Mouse (Mus musculus) MEL (cell line): ENCODE data around the gene Dapk2. TPM values are rescaled to one million over a fixed set of nuclear protein-coding genes. Genes with fewer than 3 reads are reported as not detected.
A peak's percentile ranks its signal among the peaks of the same experiment; 100 is the strongest.

Experiments used
- DNase-seq: peaks from one replicate; pipeline ENCODE4 v3.0.0; 2011; ENCODE audit warnings: low read depth, low spot score
- H3K27ac ChIP-seq: 2 replicates; pipeline ENCODE4 v1.5.1; 2012; ENCODE audit warnings: low read depth, mild to moderate bottlenecking, control low read depth, low read length, moderate library complexity; ENCODE audit not compliant: control insufficient read depth
- H3K27me3 ChIP-seq, 2 experiments: fragments of 150-350 bp in 1 of 2; sonication (generic) in 1 of 2; 2 replicates each; pipeline ENCODE4 v1.6.1; 2012; ENCODE audit warnings: low read length in 2 of 2, mild to moderate bottlenecking in 2 of 2, improper control_type of control experiment in 1 of 2, moderate library complexity in 1 of 2; ENCODE audit not compliant: insufficient read depth in 2 of 2, control insufficient read depth in 1 of 2
- H3K36me3 ChIP-seq, 2 experiments: 2 replicates each; pipeline ENCODE4 v1.6.1; 2012 to 2014; ENCODE audit warnings: low read length in 2 of 2, improper control_type of control experiment in 1 of 2, inconsistent platforms in 1 of 2, mild to moderate bottlenecking in 1 of 2; ENCODE audit not compliant: insufficient read depth in 2 of 2, control insufficient read depth in 1 of 2
- H3K4me1 ChIP-seq, 2 experiments: fragments of 150-350 bp in 1 of 2; sonication (generic) in 1 of 2; 2 replicates each; pipeline ENCODE4 v1.6.1; 2012; ENCODE audit warnings: low read length in 2 of 2, improper control_type of control experiment in 1 of 2, mild to moderate bottlenecking in 1 of 2; ENCODE audit not compliant: insufficient read depth in 2 of 2, control insufficient read depth in 1 of 2
- H3K4me3 ChIP-seq, 2 experiments: fragments of 150-350 bp in 1 of 2; sonication (generic) in 1 of 2; 2 replicates each; pipeline ENCODE4 v1.5.1; 2012; ENCODE audit warnings: low read depth in 2 of 2, low read length in 2 of 2, mild to moderate bottlenecking in 2 of 2, moderate library complexity in 2 of 2, control low read depth in 1 of 2, improper control_type of control experiment in 1 of 2; ENCODE audit not compliant: control insufficient read depth in 1 of 2, insufficient read depth in 1 of 2
- H3K79me2 ChIP-seq: 2 replicates; pipeline ENCODE4 v1.6.1; 2012; ENCODE audit warnings: mild to moderate bottlenecking, low read length, moderate library complexity; ENCODE audit not compliant: control insufficient read depth, poor library complexity, insufficient read depth
- H3K9ac ChIP-seq: 2 replicates; pipeline ENCODE4 v1.6.1; 2012; ENCODE audit warnings: low read depth, mild to moderate bottlenecking, control low read depth, low read length, moderate library complexity; ENCODE audit not compliant: control insufficient read depth, poor library complexity, severe bottlenecking
- H3K9me3 ChIP-seq: fragments of 150-350 bp; sonication (generic); replicated peaks from 2 replicates; pipeline ENCODE4 v1.6.1; 2012; ENCODE audit warnings: mild to moderate bottlenecking, low read length, improper control_type of control experiment, moderate library complexity; ENCODE audit not compliant: insufficient read depth
- BHLHE40 ChIP-seq: IDR thresholded peaks from 2 replicates; pipeline ENCODE4 v1.6.1; 2012; ENCODE audit warnings: low read depth, mild to moderate bottlenecking, inconsistent platforms, low read length, improper control_type of control experiment, borderline replicate concordance
- CHD2 ChIP-seq: IDR thresholded peaks from 2 replicates; pipeline ENCODE4 v1.6.1; 2011; ENCODE audit warnings: low read length, improper control_type of control experiment
- CTCF ChIP-seq, 3 experiments: IDR thresholded peaks in 2 of 3; conservative IDR thresholded peaks in 1 of 3; 2 replicates each; pipeline ENCODE4 v1.5.1; 2011 to 2012; ENCODE audit warnings: low read length in 3 of 3, low read depth in 2 of 3, mild to moderate bottlenecking in 2 of 3, improper control_type of control experiment in 1 of 3, inconsistent platforms in 1 of 3, mixed read lengths in 1 of 3, moderate library complexity in 1 of 3; ENCODE audit not compliant: control insufficient read depth in 1 of 3, insufficient read depth in 1 of 3, poor library complexity in 1 of 3, severe bottlenecking in 1 of 3
- ELF1 ChIP-seq: IDR thresholded peaks from 2 replicates; pipeline ENCODE4 v1.6.1; 2014; ENCODE audit warnings: low read depth, mild to moderate bottlenecking, inconsistent platforms, low read length, improper control_type of control experiment, moderate library complexity
- EP300 ChIP-seq, 2 experiments: IDR thresholded peaks; 2 replicates each; pipeline ENCODE4 v1.6.1; 2011; ENCODE audit warnings: improper control_type of control experiment in 2 of 2, low read length in 2 of 2, low read depth in 1 of 2, mild to moderate bottlenecking in 1 of 2
- ETS1 ChIP-seq: IDR thresholded peaks from 2 replicates; pipeline ENCODE4 v1.6.1; 2012; ENCODE audit warnings: low read depth, mild to moderate bottlenecking, inconsistent platforms, low read length, improper control_type of control experiment, moderate library complexity
- GATA1 ChIP-seq: IDR thresholded peaks from 2 replicates; pipeline ENCODE4 v1.6.1; 2011; ENCODE audit warnings: low read depth, low read length, improper control_type of control experiment
- JUND ChIP-seq: IDR thresholded peaks from 2 replicates; pipeline ENCODE4 v1.6.1; 2011; ENCODE audit warnings: low read depth, mild to moderate bottlenecking, improper control_type of control experiment, low read length
- KAT2A ChIP-seq: conservative IDR thresholded peaks from 2 replicates; pipeline ENCODE4 v1.6.1; 2012; ENCODE audit warnings: low read depth, low read length, improper control_type of control experiment, inconsistent platforms
- MAFK ChIP-seq: IDR thresholded peaks from 2 replicates; pipeline ENCODE4 v1.6.1; 2011; ENCODE audit warnings: low read depth, mild to moderate bottlenecking, low read length, improper control_type of control experiment, borderline replicate concordance
- MAX ChIP-seq: IDR thresholded peaks from 2 replicates; pipeline ENCODE4 v1.6.1; 2011; ENCODE audit warnings: low read length, improper control_type of control experiment
- MEF2A ChIP-seq: IDR thresholded peaks from 2 replicates; pipeline ENCODE4 v1.6.1; 2014; ENCODE audit warnings: low read depth, mild to moderate bottlenecking, inconsistent platforms, low read length, improper control_type of control experiment; ENCODE audit not compliant: poor library complexity, insufficient replicate concordance, severe bottlenecking; ENCODE audit errors: extremely low read depth
- MXI1 ChIP-seq: IDR thresholded peaks from 2 replicates; pipeline ENCODE4 v1.6.1; 2011; ENCODE audit warnings: mild to moderate bottlenecking, low read depth, low read length, improper control_type of control experiment
- MYC ChIP-seq: IDR thresholded peaks from 2 replicates; pipeline ENCODE4 v1.6.1; 2011; ENCODE audit warnings: low read depth, mild to moderate bottlenecking, low read length, improper control_type of control experiment, moderate library complexity
- NRF1 ChIP-seq: IDR thresholded peaks from 2 replicates; pipeline ENCODE4 v1.6.1; 2014; ENCODE audit warnings: low read depth, mild to moderate bottlenecking, inconsistent platforms, low read length, improper control_type of control experiment, moderate library complexity; ENCODE audit not compliant: poor library complexity, insufficient read depth, severe bottlenecking
- POLR2AphosphoS5 ChIP-seq: IDR thresholded peaks from 2 replicates; pipeline ENCODE4 v1.6.1; 2012; ENCODE audit warnings: low read depth, borderline replicate concordance, mild to moderate bottlenecking, inconsistent platforms, low read length, moderate library complexity, mixed read lengths
- RCOR1 ChIP-seq: IDR thresholded peaks from 2 replicates; pipeline ENCODE4 v1.6.1; 2012; ENCODE audit warnings: low read depth, mild to moderate bottlenecking, inconsistent platforms, low read length, improper control_type of control experiment
- SIN3A ChIP-seq: IDR thresholded peaks from 2 replicates; pipeline ENCODE4 v1.6.1; 2012; ENCODE audit warnings: low read length, improper control_type of control experiment, inconsistent platforms
- TBP ChIP-seq: IDR thresholded peaks from 2 replicates; pipeline ENCODE4 v1.8.0; 2011; ENCODE audit warnings: low read depth, low read length, improper control_type of control experiment
- USF2 ChIP-seq, 2 experiments: IDR thresholded peaks; 2 replicates each; pipeline ENCODE4 v1.6.1; 2011 to 2012; ENCODE audit warnings: improper control_type of control experiment in 2 of 2, low read length in 2 of 2, borderline replicate concordance in 1 of 2, inconsistent platforms in 1 of 2, low read depth in 1 of 2, mild to moderate bottlenecking in 1 of 2; ENCODE audit not compliant: insufficient read depth in 1 of 2
- ZKSCAN1 ChIP-seq: IDR thresholded peaks from 2 replicates; pipeline ENCODE4 v1.6.1; 2012; ENCODE audit warnings: low read depth, mild to moderate bottlenecking, inconsistent platforms, low read length, improper control_type of control experiment, moderate library complexity
- polyA plus RNA-seq, 2 experiments: library from polyadenylated mRNA; stranded (reverse) in 1 of 2; unstranded in 1 of 2; fragments of >175 nt in 1 of 2; fragments of >200 nt in 1 of 2; gene quantifications; 2 replicates each; pipeline versions ENCODE4 v1.2.1 to v1.2.4; 2012; ENCODE audit warnings: low replicate concordance in 2 of 2, low read depth in 1 of 2; ENCODE audit not compliant: insufficient read length in 2 of 2, insufficient read depth in 1 of 2, missing spikeins in 1 of 2
- total RNA-seq: library from RNA; depleted of rRNA; stranded (reverse); fragments of 300-350 nt; gene quantifications from 2 replicates; pipeline ENCODE4 v1.2.3, GENCODE M21; 2012

Dapk2 gene
- total and polyA plus RNA-seq, 3 experiments, result 5.8 to 8.3 TPM; not detected in 1

DNA sequence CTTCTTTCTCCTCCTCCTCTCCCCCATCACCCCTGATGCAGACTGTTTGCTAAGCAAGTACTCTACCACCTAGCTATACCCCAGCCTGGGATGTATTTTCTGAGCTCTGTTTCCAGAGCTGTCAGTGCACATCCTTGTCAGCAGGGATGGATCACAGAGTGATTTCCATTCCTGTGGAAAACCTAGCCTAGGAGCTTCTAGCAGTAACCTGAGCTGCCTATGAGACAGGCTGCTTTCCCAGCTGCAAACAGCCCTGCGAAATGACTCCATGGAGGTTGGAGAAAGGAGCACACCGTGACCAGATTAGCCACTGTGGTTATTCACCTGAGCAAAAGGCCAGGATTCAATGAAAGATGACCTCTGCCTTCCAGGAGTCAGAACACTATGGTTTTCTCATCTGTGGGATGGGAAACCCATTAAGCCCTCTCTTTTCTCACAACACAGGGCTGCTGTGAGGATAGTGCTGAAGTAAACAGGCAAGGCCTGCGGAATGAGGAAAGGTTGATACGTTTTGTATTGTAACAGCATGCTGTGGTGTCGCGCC is 137.6 kb downstream of the Dapk2 start:
- H3K27ac ChIP-seq, result peak overlapping the region; percentile 83
- TF ChIP-seq MAFK, result no peak
- TF ChIP-seq GATA1, result no peak
- TF ChIP-seq MYC, result no peak
- no peak for TF ChIP-seq MEF2A
- TF ChIP-seq CTCF (IDR thresholded peaks at IDR 0.05 in 2 of 3, conservative IDR thresholded peaks at IDR 0.05 in 1 of 3; ENCODE audit: control insufficient read depth in 1 of 3, insufficient read depth in 1 of 3, low read depth in 2 of 3, low read length in 3 of 3, poor library complexity in 1 of 3, severe bottlenecking in 1 of 3), result no peak
- no peak for TF ChIP-seq CHD2
- no peak for TF ChIP-seq RCOR1
- TF ChIP-seq POLR2AphosphoS5, result no peak
- TF ChIP-seq ZKSCAN1, result no peak
- no peak for TF ChIP-seq SIN3A

GRCm38 (mm10) chr9:66298783-66299182 is 140.8 kb downstream of the Dapk2 start:
- Histone ChIP-seq H3K27ac (no peak overlapping the region), H3K9me3 (no peaks in the 10 kb centered on the region), H3K36me3 (peaks cover 0 to 14% of the 10 kb centered on the region in 2 experiments; a peak in 2 of 4 replicates), H3K9ac (no peak overlapping the region), H3K4me1 (peaks cover 8 to 39% of the 10 kb centered on the region in 2 experiments), H3K27me3 (no peaks in the 10 kb centered on the region), H3K4me3 (no peak overlapping the region), H3K79me2 (no peaks in the 10 kb centered on the region)
- TF ChIP-seq SIN3A, result peak; percentile 77
- TF ChIP-seq ETS1, result 0 out of 2 replicates have a peak, but pooled peaks have one; percentile 6
- TF ChIP-seq MAFK, result no peak
- TF ChIP-seq MXI1, result peak; percentile 51; the same call in 1 of the 2 replicates
- TF ChIP-seq MYC, result no peak
- DNase-seq, result peak; percentile 73

More for the DNA sequence above, 137.6 kb downstream of the Dapk2 start:
- Histone ChIP-seq H3K79me2 (no peaks in the 10 kb centered on the region), H3K4me3 (no peak overlapping the region), H3K4me1 (peaks cover 8 to 39% of the 10 kb centered on the region in 2 experiments), H3K9me3 (no peaks in the 10 kb centered on the region), H3K27me3 (no peaks in the 10 kb centered on the region), H3K36me3 (peaks cover 0 to 13% of the 10 kb centered on the region in 2 experiments; a peak in 2 of 4 replicates), H3K9ac (0 out of 2 replicates have a peak overlapping the region, but pooled peaks have one; percentile 4)
- no peak for DNase-seq

GRCm38 (mm10) chr9:66300448-66301027 is 142.5 kb downstream of the Dapk2 start:
- peaks cover 0 to 17% of the 10 kb centered on the region in 2 experiments; a peak in 2 of 4 replicates for H3K36me3 ChIP-seq
- H3K4me1 ChIP-seq, result peaks cover 12 to 35% of the 10 kb centered on the region in 2 experiments
- H3K4me3 ChIP-seq, result no peak overlapping the region
- peak; percentile 48 for DNase-seq
- H3K79me2 ChIP-seq, result no peaks in the 10 kb centered on the region; the same call in 1 of the 2 replicates
- TF ChIP-seq EP300 (IDR thresholded peaks at IDR 0.05; ENCODE audit: low read depth in 1 of 2, low read length in 2 of 2), result 0 out of 4 replicates have a peak, but pooled peaks of 1 of the 2 experiments have one; percentile 17
- TF ChIP-seq TBP, result no peak
- no peak; the same call in 1 of the 2 replicates for TF ChIP-seq RCOR1
- TF ChIP-seq ETS1, result no peak
- TF ChIP-seq NRF1, result no peak
- peak; percentile 73 for TF ChIP-seq MYC
- no peak for TF ChIP-seq USF2 (IDR thresholded peaks at IDR 0.05; ENCODE audit: borderline replicate concordance in 1 of 2, insufficient read depth in 1 of 2, low read depth in 1 of 2, low read length in 2 of 2)
- TF ChIP-seq MAX, result peak; percentile 64
- TF ChIP-seq BHLHE40, result peak; percentile 69
- TF ChIP-seq JUND, result no peak
- peak; percentile 50; the same call in 1 of the 2 replicates for TF ChIP-seq ELF1
- TF ChIP-seq KAT2A, result no peak
- TF ChIP-seq, all 39 proteins: peak for 5
- H3K27me3 ChIP-seq, result no peaks in the 10 kb centered on the region
- H3K27ac ChIP-seq, result no peak overlapping the region
- no peak overlapping the region for H3K9ac ChIP-seq
- H3K9me3 ChIP-seq, result no peaks in the 10 kb centered on the region
